Mouse (Mus musculus): Measurements from ENCODE around the gene Dgkb. TPM values are rescaled to one million over a fixed set of nuclear protein-coding genes. Genes with fewer than 3 reads are reported as not detected.

The Dgkb gene
- polyA plus RNA-seq, 1 experiment from 2014 or later, result 0.77 TPM

- DNase-seq (ENCODE audit: low spot score) (no peak), ATAC-seq (replicated peaks; ENCODE audit: insufficient number of reproducible peaks, low FRiP score, low TSS enrichment, low read depth) (no peak)
- Histone ChIP-seq H3K9me3 (replicated peaks; ENCODE audit: control insufficient read depth, low read length) (no peaks in the 10 kb centered on the region), H3K4me3 (ENCODE audit: low read depth, low read length) (no peak overlapping the region), H3K27me3 (ENCODE audit: control insufficient read depth, insufficient read depth, low read length) (no peaks in the 10 kb centered on the region), H3K9ac (replicated peaks; ENCODE audit: low read length) (no peak overlapping the region), H3K36me3 (replicated peaks; ENCODE audit: control insufficient read depth, insufficient read depth, low read depth, low read length) (no peaks in the 10 kb centered on the region), H3K4me2 (ENCODE audit: low read depth, low read length) (no peak overlapping the region), H3K27ac (replicated peaks; ENCODE audit: low read depth, low read length) (no peak overlapping the region), H3K4me1 (ENCODE audit: control insufficient read depth, insufficient read depth, low read length) (no peaks in the 10 kb centered on the region)
- 87% methylated on average over 4 of the region's 4 CpGs for WGBS
These were observed 138.7 kb downstream of the Dgkb start for GRCm38 (mm10) chr12:37956193-37956592.

GRCm38 (mm10) chr12:37971482-37971881, 154.0 kb downstream of the Dgkb start:
- Histone ChIP-seq H3K9ac (replicated peaks; ENCODE audit: low read length) (no peak overlapping the region), H3K27ac (replicated peaks; ENCODE audit: low read depth, low read length) (no peak overlapping the region), H3K9me3 (replicated peaks; ENCODE audit: control insufficient read depth, low read length) (no peaks in the 10 kb centered on the region), H3K4me3 (ENCODE audit: low read depth, low read length) (no peak overlapping the region), H3K4me1 (ENCODE audit: control insufficient read depth, insufficient read depth, low read length) (no peaks in the 10 kb centered on the region), H3K27me3 (ENCODE audit: control insufficient read depth, insufficient read depth, low read length) (no peaks in the 10 kb centered on the region), H3K36me3 (replicated peaks; ENCODE audit: control insufficient read depth, insufficient read depth, low read depth, low read length) (no peaks in the 10 kb centered on the region), H3K4me2 (ENCODE audit: low read depth, low read length) (no peak overlapping the region)
- no peak for ATAC-seq (replicated peaks; ENCODE audit: insufficient number of reproducible peaks, low FRiP score, low TSS enrichment, low read depth)
- no peak for DNase-seq (ENCODE audit: low spot score)
- 77% methylated on average over 1 of the region's 1 CpGs for WGBS

GRCm38 (mm10) chr12:37978498-37979187, 161.1 kb downstream of the Dgkb start:
- DNase-seq (ENCODE audit: low spot score), result no peak
- no peaks in the 10 kb centered on the region for H3K9me3 ChIP-seq (replicated peaks; ENCODE audit: control insufficient read depth, low read length)
- H3K4me1 ChIP-seq (ENCODE audit: control insufficient read depth, insufficient read depth, low read length), result no peaks in the 10 kb centered on the region
- H3K27me3 ChIP-seq (ENCODE audit: control insufficient read depth, insufficient read depth, low read length), result no peaks in the 10 kb centered on the region
- no peak overlapping the region for H3K4me3 ChIP-seq (ENCODE audit: low read depth, low read length)
- H3K27ac ChIP-seq (replicated peaks; ENCODE audit: low read depth, low read length), result no peak overlapping the region
- no peak overlapping the region for H3K4me2 ChIP-seq (ENCODE audit: low read depth, low read length)
- WGBS, result 51% methylated on average over 2 of the region's 2 CpGs
- no peak overlapping the region for H3K9ac ChIP-seq (replicated peaks; ENCODE audit: low read length)
- no peak for ATAC-seq (replicated peaks; ENCODE audit: insufficient number of reproducible peaks, low FRiP score, low TSS enrichment, low read depth)
- no peaks in the 10 kb centered on the region for H3K36me3 ChIP-seq (replicated peaks; ENCODE audit: control insufficient read depth, insufficient read depth, low read depth, low read length)

DNA sequence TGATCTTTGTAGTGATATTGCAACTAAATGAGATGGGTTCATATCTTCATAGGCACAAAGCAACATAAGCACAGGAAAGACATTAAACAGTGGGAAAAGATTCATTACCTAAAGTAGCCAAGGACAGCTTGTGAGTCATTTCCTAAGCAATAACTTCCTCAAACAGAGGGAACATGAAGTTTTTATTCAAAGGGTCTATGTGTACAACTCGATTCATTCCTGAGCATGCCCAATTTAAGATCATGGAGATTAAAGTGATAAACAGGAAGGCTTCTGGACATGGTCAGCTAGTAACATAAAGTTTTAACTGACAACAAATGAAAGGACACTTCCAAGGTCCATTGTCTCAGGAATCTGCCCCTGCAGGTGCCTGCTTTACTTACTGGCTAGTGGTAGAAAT, 167.8 kb downstream of the Dgkb start:
- H3K27me3 ChIP-seq (ENCODE audit: control insufficient read depth, insufficient read depth, low read length), result no peaks in the 10 kb centered on the region
- DNase-seq (ENCODE audit: low spot score) (no peak), ATAC-seq (replicated peaks; ENCODE audit: insufficient number of reproducible peaks, low FRiP score, low TSS enrichment, low read depth) (no peak)
- H3K27ac ChIP-seq (replicated peaks; ENCODE audit: low read depth, low read length), result no peak overlapping the region
- no peak overlapping the region for H3K9ac ChIP-seq (replicated peaks; ENCODE audit: low read length)
- no peaks in the 10 kb centered on the region for H3K9me3 ChIP-seq (replicated peaks; ENCODE audit: control insufficient read depth, low read length)
- no peak overlapping the region for H3K4me2 ChIP-seq (ENCODE audit: low read depth, low read length)
- no peak overlapping the region for H3K4me3 ChIP-seq (ENCODE audit: low read depth, low read length)
- H3K4me1 ChIP-seq (ENCODE audit: control insufficient read depth, insufficient read depth, low read length), result no peaks in the 10 kb centered on the region
- H3K36me3 ChIP-seq (replicated peaks; ENCODE audit: control insufficient read depth, insufficient read depth, low read depth, low read length), result no peaks in the 10 kb centered on the region
- 83% methylated on average over 1 of the region's 1 CpGs for WGBS

GRCm38 (mm10) chr12:37988066-37988591, 170.6 kb downstream of the Dgkb start:
- Histone ChIP-seq H3K9me3 (replicated peaks; ENCODE audit: control insufficient read depth, low read length) (no peaks in the 10 kb centered on the region), H3K4me1 (ENCODE audit: control insufficient read depth, insufficient read depth, low read length) (no peaks in the 10 kb centered on the region), H3K4me2 (ENCODE audit: low read depth, low read length) (no peak overlapping the region), H3K36me3 (replicated peaks; ENCODE audit: control insufficient read depth, insufficient read depth, low read depth, low read length) (no peaks in the 10 kb centered on the region), H3K4me3 (ENCODE audit: low read depth, low read length) (no peak overlapping the region), H3K9ac (replicated peaks; ENCODE audit: low read length) (no peak overlapping the region), H3K27ac (replicated peaks; ENCODE audit: low read depth, low read length) (no peak overlapping the region), H3K27me3 (ENCODE audit: control insufficient read depth, insufficient read depth, low read length) (no peaks in the 10 kb centered on the region)
- DNase-seq (ENCODE audit: low spot score) (no peak), ATAC-seq (replicated peaks; ENCODE audit: insufficient number of reproducible peaks, low FRiP score, low TSS enrichment, low read depth) (no peak)
- WGBS, result 55% methylated on average over 1 of the region's 1 CpGs

DNA sequence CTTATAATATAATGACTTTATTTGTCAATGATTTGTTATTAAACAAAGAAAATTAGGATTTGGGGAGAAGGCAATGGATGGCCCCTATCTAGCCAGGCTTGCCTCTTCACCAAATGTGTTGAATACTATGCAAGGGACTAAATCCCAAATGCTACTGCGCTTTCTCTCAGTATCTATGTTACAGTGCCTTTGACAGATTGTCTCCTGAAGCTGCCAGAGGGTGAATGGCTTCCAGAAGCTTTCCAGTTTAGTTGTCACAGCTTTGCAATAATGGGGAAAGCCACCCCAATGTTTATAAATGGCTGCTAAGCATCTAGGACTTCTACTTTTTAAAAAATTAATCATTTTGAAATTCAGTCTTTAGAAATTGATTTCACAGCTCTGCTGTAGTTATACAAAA, 175.7 kb downstream of the Dgkb start:
- no peak overlapping the region for H3K4me2 ChIP-seq (ENCODE audit: low read depth, low read length)
- H3K4me3 ChIP-seq (ENCODE audit: low read depth, low read length), result no peak overlapping the region
- H3K9me3 ChIP-seq (replicated peaks; ENCODE audit: control insufficient read depth, low read length), result no peaks in the 10 kb centered on the region
- no peaks in the 10 kb centered on the region for H3K4me1 ChIP-seq (ENCODE audit: control insufficient read depth, insufficient read depth, low read length)
- no peak overlapping the region for H3K9ac ChIP-seq (replicated peaks; ENCODE audit: low read length)
- no peak for DNase-seq (ENCODE audit: low spot score)
- no peaks in the 10 kb centered on the region for H3K27me3 ChIP-seq (ENCODE audit: control insufficient read depth, insufficient read depth, low read length)
- 81% methylated on average over 1 of the region's 1 CpGs for WGBS
- H3K27ac ChIP-seq (replicated peaks; ENCODE audit: low read depth, low read length), result no peak overlapping the region
- H3K36me3 ChIP-seq (replicated peaks; ENCODE audit: control insufficient read depth, insufficient read depth, low read depth, low read length), result no peaks in the 10 kb centered on the region
- ATAC-seq (replicated peaks; ENCODE audit: insufficient number of reproducible peaks, low FRiP score, low TSS enrichment, low read depth), result no peak

DNA sequence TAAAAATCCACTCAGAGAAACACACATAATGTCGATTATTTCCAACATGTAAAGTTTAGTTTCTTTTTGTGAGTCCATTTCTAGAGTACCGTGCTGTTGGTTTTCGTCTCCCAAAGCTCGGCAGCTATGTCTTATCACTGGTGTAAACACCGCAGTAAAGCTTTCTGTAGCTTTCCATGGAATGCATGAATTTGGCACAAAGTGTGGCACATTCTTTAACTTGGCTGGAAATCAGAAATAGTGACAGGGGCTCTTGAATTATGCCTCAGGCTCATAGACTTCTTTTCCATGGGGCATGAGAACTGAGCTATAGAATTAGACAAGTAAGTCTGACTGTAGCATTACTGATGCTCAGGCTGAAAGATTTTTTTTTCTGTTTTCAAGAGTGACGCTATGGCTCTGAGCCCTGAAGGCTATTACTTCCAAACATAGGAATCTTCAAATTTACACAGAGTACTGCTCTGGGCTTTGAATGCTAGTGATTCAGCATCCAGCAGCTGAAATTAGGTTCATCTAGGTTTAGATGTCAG, 179.0 kb downstream of the Dgkb start:
- WGBS, result 87% methylated on average over 6 of the region's 6 CpGs
- no peak overlapping the region for H3K4me3 ChIP-seq (ENCODE audit: low read depth, low read length)

GRCm38 (mm10) chr12:38017674-38018073, 200.1 kb downstream of the Dgkb start:
- no peaks in the 10 kb centered on the region for H3K4me1 ChIP-seq (ENCODE audit: control insufficient read depth, insufficient read depth, low read length)
- no peak for DNase-seq (ENCODE audit: low spot score)
- ATAC-seq (replicated peaks; ENCODE audit: insufficient number of reproducible peaks, low FRiP score, low TSS enrichment, low read depth), result no peak

More for the DNA sequence above, 179.0 kb downstream of the Dgkb start:
- Histone ChIP-seq H3K9ac (replicated peaks; ENCODE audit: low read length) (no peak overlapping the region), H3K27ac (replicated peaks; ENCODE audit: low read depth, low read length) (no peak overlapping the region), H3K36me3 (replicated peaks; ENCODE audit: control insufficient read depth, insufficient read depth, low read depth, low read length) (no peaks in the 10 kb centered on the region), H3K4me2 (ENCODE audit: low read depth, low read length) (no peak overlapping the region), H3K27me3 (ENCODE audit: control insufficient read depth, insufficient read depth, low read length) (no peaks in the 10 kb centered on the region), H3K9me3 (replicated peaks; ENCODE audit: control insufficient read depth, low read length) (no peaks in the 10 kb centered on the region), H3K4me1 (ENCODE audit: control insufficient read depth, insufficient read depth, low read length) (no peaks in the 10 kb centered on the region)
- no peak for DNase-seq (ENCODE audit: low spot score)
- no peak for ATAC-seq (replicated peaks; ENCODE audit: insufficient number of reproducible peaks, low FRiP score, low TSS enrichment, low read depth)

More at GRCm38 (mm10) chr12:38017674-38018073, 200.1 kb downstream of the Dgkb start:
- no peak overlapping the region for H3K9ac ChIP-seq (replicated peaks; ENCODE audit: low read length)
- WGBS, result 92% methylated on average over 4 of the region's 4 CpGs
- H3K36me3 ChIP-seq (replicated peaks; ENCODE audit: control insufficient read depth, insufficient read depth, low read depth, low read length), result no peaks in the 10 kb centered on the region
- no peak overlapping the region for H3K4me3 ChIP-seq (ENCODE audit: low read depth, low read length)
- H3K4me2 ChIP-seq (ENCODE audit: low read depth, low read length), result no peak overlapping the region
- no peaks in the 10 kb centered on the region for H3K9me3 ChIP-seq (replicated peaks; ENCODE audit: control insufficient read depth, low read length)
- no peak overlapping the region for H3K27ac ChIP-seq (replicated peaks; ENCODE audit: low read depth, low read length)
- no peaks in the 10 kb centered on the region for H3K27me3 ChIP-seq (ENCODE audit: control insufficient read depth, insufficient read depth, low read length)
